In the genomic region with DNA sequence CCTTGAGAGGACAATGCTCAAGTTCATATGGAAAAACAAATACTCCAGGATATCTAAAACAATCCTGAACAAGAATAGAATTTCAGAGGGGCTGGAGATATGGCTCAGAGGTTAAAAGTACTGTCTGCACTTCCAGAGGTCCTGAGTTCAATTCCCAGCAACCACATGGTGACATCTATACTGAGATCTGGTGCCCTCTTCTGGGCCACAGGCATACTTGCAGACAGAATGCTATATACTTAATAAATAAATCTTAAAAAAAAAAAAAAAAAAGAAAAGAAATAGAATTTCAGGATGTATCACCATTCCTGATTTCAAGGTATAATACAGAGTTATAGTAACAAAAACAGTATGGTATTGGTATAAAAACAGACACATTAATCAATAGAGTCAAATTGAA, we compare ENCODE assay signal across 32 mouse cellular contexts. TPM values are rescaled to one million over a fixed set of nuclear protein-coding genes. Genes with fewer than 3 reads are reported as not detected.
A peak's percentile ranks its signal among the peaks of the same experiment; 100 is the strongest.
DNase-seq lines count a peak whose midpoint lies in the region; ATAC-seq and TF ChIP-seq lines count a peak whose summit lies in the region.
"Had no signal": no experiment of that assay in that cellular context is flagged by ENCODE, and none has a peak within 500 bp of the region (broad histone marks: within the 10 kb centered on the region; RNA-seq: fewer than 3 reads in every experiment).

No protein-coding gene starts in this region.

- H3K9ac ChIP-seq in liver, adult 2 months (ENCODE audit: low read depth, low read length) = no peak overlapping the region
- no peak overlapping the region for H3K9ac ChIP-seq in liver, embryonic 11.5 days (ENCODE audit: low read depth, low read length)
- H3K9ac ChIP-seq in MEL (ENCODE audit: control insufficient read depth, low read depth, low read length, poor library complexity, severe bottlenecking) = no peak overlapping the region
- H3K9ac ChIP-seq in neural tube, embryonic 15.5 days (replicated peaks) = no peak overlapping the region
- H3K9ac ChIP-seq: embryonic facial prominence, embryonic 15.5 days; forebrain, embryonic 15.5 days; kidney, embryonic 15.5 days; limb, embryonic 15.5 days; neural tube, embryonic 12.5 days had no signal

- H3K4me1 ChIP-seq in liver, adult 2 months (ENCODE audit: control insufficient read depth, insufficient read depth, low read length) = peaks cover 3% of the 10 kb centered on the region
- no peaks in the 10 kb centered on the region for H3K4me1 ChIP-seq in liver, embryonic 11.5 days (replicated peaks; ENCODE audit: control insufficient read depth, insufficient read depth, low read length)
- no peaks in the 10 kb centered on the region for H3K4me1 ChIP-seq in MEL (ENCODE audit: control insufficient read depth in 1 of 2, insufficient read depth in 2 of 2, low read length in 2 of 2)
- H3K4me1 ChIP-seq in neural tube, embryonic 15.5 days = no peaks in the 10 kb centered on the region
- H3K4me1 ChIP-seq: embryonic facial prominence, embryonic 15.5 days; forebrain, embryonic 15.5 days; hindbrain, embryonic 10.5 days; limb, embryonic 15.5 days; megakaryocyte, embryonic 14.5 days; neural tube, embryonic 12.5 days had no signal

- no peak for ATAC-seq in CD4-positive, CD25-positive, alpha-beta regulatory T cell, adult 4 months
- no peak for ATAC-seq in liver, embryonic 11.5 days (replicated peaks; ENCODE audit: low FRiP score)
- peak; percentile 58; the same call in 1 of the 2 replicates for ATAC-seq in megakaryocyte progenitor cell, adult 5-6 weeks (replicated peaks; ENCODE audit: poor library complexity)
- ATAC-seq in neural tube, embryonic 15.5 days (ENCODE audit: low FRiP score) = no peak
- ATAC-seq: activated CD4-positive, CD25-positive, alpha-beta regulatory T cell, adult 4 months; forebrain, embryonic 15.5 days; hindbrain, embryonic 16.5 days had no signal

- no peak overlapping the region for H3K4me3 ChIP-seq in liver, adult 2 months (ENCODE audit: insufficient read depth, low read depth, low read length)
- H3K4me3 ChIP-seq in liver, embryonic 11.5 days (ENCODE audit: low read depth, low read length) = no peak overlapping the region
- no peak overlapping the region for H3K4me3 ChIP-seq in MEL (ENCODE audit: control insufficient read depth in 1 of 2, insufficient read depth in 1 of 2, low read depth in 2 of 2, low read length in 2 of 2)
- H3K4me3 ChIP-seq in neural tube, embryonic 15.5 days (replicated peaks) = no peak overlapping the region
- H3K4me3 ChIP-seq: embryonic facial prominence, embryonic 15.5 days; forebrain, embryonic 15.5 days; hindbrain, embryonic 10.5 days; kidney, embryonic 15.5 days; limb, embryonic 15.5 days; megakaryocyte, embryonic 14.5 days; neural tube, embryonic 12.5 days had no signal

- TF ChIP-seq POLR2A in liver, adult 2 months (IDR thresholded peaks at IDR 0.05; ENCODE audit: extremely low read depth, insufficient read depth, low read length) = no peak
- no peak for TF ChIP-seq POLR2A in MEL (IDR thresholded peaks at IDR 0.05; ENCODE audit: control insufficient read depth in 1 of 2, insufficient read depth in 1 of 2, low read depth in 1 of 2, low read length in 2 of 2, poor library complexity in 1 of 2)

- H3K79me2 ChIP-seq in liver, adult 2 months (ENCODE audit: control insufficient read depth, insufficient read depth, low read length) = no peaks in the 10 kb centered on the region
- H3K79me2 ChIP-seq in MEL (ENCODE audit: control insufficient read depth, insufficient read depth, low read length, poor library complexity) = no peaks in the 10 kb centered on the region

- no peak for TF ChIP-seq EP300 in MEL (IDR thresholded peaks at IDR 0.05; ENCODE audit: low read depth in 1 of 2, low read length in 2 of 2)

- no peaks in the 10 kb centered on the region for H3K9me3 ChIP-seq in liver, embryonic 11.5 days (ENCODE audit: control insufficient read depth, low read length)
- H3K9me3 ChIP-seq in MEL (replicated peaks; ENCODE audit: insufficient read depth, low read length) = no peaks in the 10 kb centered on the region
- no peaks in the 10 kb centered on the region for H3K9me3 ChIP-seq in neural tube, embryonic 15.5 days (replicated peaks)
- H3K9me3 ChIP-seq: embryonic facial prominence, embryonic 15.5 days; forebrain, embryonic 15.5 days; hindbrain, embryonic 10.5 days; kidney, embryonic 15.5 days; limb, embryonic 15.5 days; neural tube, embryonic 12.5 days had no signal

- no peaks in the 10 kb centered on the region for H3K36me3 ChIP-seq in liver, adult 2 months (ENCODE audit: control insufficient read depth, insufficient read depth, low read length)
- no peaks in the 10 kb centered on the region for H3K36me3 ChIP-seq in liver, embryonic 11.5 days (ENCODE audit: control insufficient read depth, insufficient read depth, low read length)
- H3K36me3 ChIP-seq in MEL (ENCODE audit: control insufficient read depth in 1 of 2, insufficient read depth in 2 of 2, low read length in 2 of 2) = no peaks in the 10 kb centered on the region
- peaks cover 12% of the 10 kb centered on the region; the same call in 1 of the 2 replicates for H3K36me3 ChIP-seq in neural tube, embryonic 15.5 days
- H3K36me3 ChIP-seq: forebrain, embryonic 15.5 days had no signal

- 0 out of 2 replicates have a peak, but pooled peaks have one; percentile 2 for TF ChIP-seq CTCF in liver, adult 2 months (IDR thresholded peaks at IDR 0.05; ENCODE audit: low read depth, low read length)
- peak; percentile 9 to 38 (median 31); a peak in 3 of 6 replicates for TF ChIP-seq CTCF in MEL (IDR thresholded peaks at IDR 0.05 in 2 of 3, conservative IDR thresholded peaks at IDR 0.05 in 1 of 3; ENCODE audit: control insufficient read depth in 1 of 3, insufficient read depth in 1 of 3, low read depth in 2 of 3, low read length in 3 of 3, poor library complexity in 1 of 3, severe bottlenecking in 1 of 3)

- DNase-seq in CD4-positive, CD25-positive, alpha-beta regulatory T cell, adult 2 months (ENCODE audit: low read depth, low spot score) = peak; percentile 21
- DNase-seq in liver, adult 2 months (ENCODE audit: extremely low read depth, low read depth, low spot score) = no peak
- no peak for DNase-seq in liver, embryonic 11.5 days (ENCODE audit: low spot score)
- DNase-seq in MEL (ENCODE audit: low read depth, low spot score) = peak; percentile 41
- DNase-seq in kidney, postnatal 36 days = no peak
- DNase-seq: adrenal gland, postnatal 14 days; cerebellum, adult 8-10 months; cerebellum, postnatal 36 days; gastrocnemius, postnatal 36 days; kidney, adult 11 months; kidney, postnatal 4 days; layer of hippocampus, adult 9-11 months; left cerebral cortex, postnatal 4 days; lung, adult 2 months; midbrain, embryonic 14.5 days; retina, postnatal 1 day; right cerebral cortex, postnatal 25 days; spleen, adult 18-20 months; thymus, postnatal 25 days had no signal

- H3K4me2 ChIP-seq in liver, embryonic 11.5 days = no peak overlapping the region
- H3K4me2 ChIP-seq in neural tube, embryonic 15.5 days = no peak overlapping the region
- H3K4me2 ChIP-seq: embryonic facial prominence, embryonic 15.5 days; forebrain, embryonic 15.5 days; heart, embryonic 11.5 days; kidney, embryonic 15.5 days; limb, embryonic 15.5 days; neural tube, embryonic 12.5 days had no signal

- peak; percentile 31 for TF ChIP-seq RAD21 in MEL (IDR thresholded peaks at IDR 0.05; ENCODE audit: low read depth, low read length)

- no peak overlapping the region for H3K27ac ChIP-seq in liver, adult 2 months (replicated peaks; ENCODE audit: insufficient read depth, low read depth, low read length)
- no peak overlapping the region for H3K27ac ChIP-seq in liver, embryonic 11.5 days (ENCODE audit: low read depth, low read length)
- H3K27ac ChIP-seq in MEL (ENCODE audit: control insufficient read depth, low read depth, low read length) = no peak overlapping the region
- H3K27ac ChIP-seq in neural tube, embryonic 15.5 days (replicated peaks) = no peak overlapping the region
- H3K27ac ChIP-seq: embryonic facial prominence, embryonic 15.5 days; forebrain, embryonic 15.5 days; hindbrain, embryonic 10.5 days; kidney, embryonic 15.5 days; limb, embryonic 15.5 days; neural tube, embryonic 12.5 days had no signal

- H3K27me3 ChIP-seq in liver, adult 2 months (ENCODE audit: control insufficient read depth, insufficient read depth, low read length) = no peaks in the 10 kb centered on the region
- no peaks in the 10 kb centered on the region for H3K27me3 ChIP-seq in liver, embryonic 11.5 days (replicated peaks; ENCODE audit: control insufficient read depth, insufficient read depth, low read length)
- H3K27me3 ChIP-seq in MEL (ENCODE audit: control insufficient read depth in 1 of 2, insufficient read depth in 2 of 2, low read length in 2 of 2) = no peaks in the 10 kb centered on the region
- H3K27me3 ChIP-seq in neural tube, embryonic 15.5 days (replicated peaks) = no peaks in the 10 kb centered on the region
- H3K27me3 ChIP-seq: embryonic facial prominence, embryonic 15.5 days; forebrain, embryonic 15.5 days; kidney, embryonic 15.5 days; limb, embryonic 15.5 days; megakaryocyte, embryonic 14.5 days; neural tube, embryonic 12.5 days had no signal

RNA-seq across cellular contexts. Expression of a gene that starts 19.9 kb away (rescaled TPM):
- 1 to 10 TPM in 1 of 2 experiments, under 1 TPM in 1; 0.60 to 1.2 TPM for polyA plus RNA-seq in CD4-positive, CD25-positive, alpha-beta regulatory T cell, adult 4 months (2017; shearing (Covaris generic))
- 0.09 TPM in 1 of 2 replicates, not detected in the other for total RNA-seq in liver, adult 2 months (2014; rRNA removed)
- not detected in 2 replicates for polyA plus RNA-seq in liver, adult 2 months (2012; rRNA removed)
- polyA plus RNA-seq in liver, embryonic 11.5 days (2014; fragmentation: Nextera tagmentation; extraction: Ambion mirVana) = 0.12 and 0.38 TPM in 2 replicates
- total RNA-seq in MEL (2012; rRNA removed) = 0.07 and 0.08 TPM in 2 replicates
- polyA plus RNA-seq in MEL (2012; ENCODE audit: insufficient read depth in 1 of 2, insufficient read length in 2 of 2, low read depth in 1 of 2, low replicate concordance in 2 of 2, missing spikeins in 1 of 2) = under 1 TPM in 1 of 2 experiments, not detected in 1; 0.04 TPM
- total RNA-seq in megakaryocyte progenitor cell, adult 5-6 weeks (2015) = not detected in 2 replicates
- 0.04 TPM in 1 of 2 replicates, not detected in the other for total RNA-seq in megakaryocyte progenitor cell, adult 5-6 weeks (2017)
- polyA plus RNA-seq in neural tube, embryonic 15.5 days (2015; fragmentation: Nextera tagmentation; extraction: Ambion mirVana) = 0.44 and 0.46 TPM in 2 replicates
- total RNA-seq: adrenal gland, postnatal 14 days; gastrocnemius, postnatal 36 days; left cerebral cortex, postnatal 4 days had no signal
- polyA plus RNA-seq: lung, adult 2 months had no signal

RNA-seq across cellular contexts. Expression of a gene that starts 40.3 kb away (rescaled TPM):
- polyA plus RNA-seq in CD4-positive, CD25-positive, alpha-beta regulatory T cell, adult 4 months (2017; shearing (Covaris generic)) = 10 to 100 TPM in 1 of 2 experiments, 1 to 10 TPM in 1; 9.1 to 16.0 TPM
- 44.8 and 53.7 TPM in 2 replicates for total RNA-seq in liver, adult 2 months (2014; rRNA removed)
- polyA plus RNA-seq in liver, adult 2 months (2012; rRNA removed) = 6.0 and 7.5 TPM in 2 replicates
- 57.4 and 59.7 TPM in 2 replicates for polyA plus RNA-seq in liver, embryonic 11.5 days (2014; fragmentation: Nextera tagmentation; extraction: Ambion mirVana)
- 23.7 and 26.7 TPM in 2 replicates for total RNA-seq in MEL (2012; rRNA removed)
- polyA plus RNA-seq in MEL (2012; ENCODE audit: insufficient read depth in 1 of 2, insufficient read length in 2 of 2, low read depth in 1 of 2, low replicate concordance in 2 of 2, missing spikeins in 1 of 2) = 10 to 100 TPM in 1 of 2 experiments, not detected in 1; 22.7 TPM
- total RNA-seq in megakaryocyte progenitor cell, adult 5-6 weeks (2015) = 59.6 and 62.4 TPM in 2 replicates
- total RNA-seq in megakaryocyte progenitor cell, adult 5-6 weeks (2017) = 58.3 and 63.2 TPM in 2 replicates
- polyA plus RNA-seq in neural tube, embryonic 15.5 days (2015; fragmentation: Nextera tagmentation; extraction: Ambion mirVana) = 106 and 115 TPM in 2 replicates

RNA-seq across cellular contexts. Expression of a gene that starts 47.3 kb away (rescaled TPM):
- polyA plus RNA-seq in CD4-positive, CD25-positive, alpha-beta regulatory T cell, adult 4 months (2017; shearing (Covaris generic)) = 10 to 100 TPM; 18.7 to 31.5 TPM
- 56.0 and 57.4 TPM in 2 replicates for total RNA-seq in liver, adult 2 months (2014; rRNA removed)
- polyA plus RNA-seq in liver, adult 2 months (2012; rRNA removed) = 14.1 and 15.6 TPM in 2 replicates
- polyA plus RNA-seq in liver, embryonic 11.5 days (2014; fragmentation: Nextera tagmentation; extraction: Ambion mirVana) = 7.3 and 8.7 TPM in 2 replicates
- total RNA-seq in MEL (2012; rRNA removed) = 6.2 and 6.4 TPM in 2 replicates
- 1 to 10 TPM in 1 of 2 experiments, not detected in 1; 7.4 TPM for polyA plus RNA-seq in MEL (2012; ENCODE audit: insufficient read depth in 1 of 2, insufficient read length in 2 of 2, low read depth in 1 of 2, low replicate concordance in 2 of 2, missing spikeins in 1 of 2)
- 19.8 and 20.1 TPM in 2 replicates for total RNA-seq in megakaryocyte progenitor cell, adult 5-6 weeks (2015)
- 23.6 and 37.0 TPM in 2 replicates for total RNA-seq in megakaryocyte progenitor cell, adult 5-6 weeks (2017)
- 5.5 and 6.0 TPM in 2 replicates for polyA plus RNA-seq in neural tube, embryonic 15.5 days (2015; fragmentation: Nextera tagmentation; extraction: Ambion mirVana)

RNA-seq across cellular contexts. Expression of a gene that starts 56.2 kb away (rescaled TPM):
- polyA plus RNA-seq in CD4-positive, CD25-positive, alpha-beta regulatory T cell, adult 4 months (2017; shearing (Covaris generic)) = under 1 TPM in 1 of 2 experiments, not detected in 1; 0.12 TPM
- total RNA-seq in liver, adult 2 months (2014; rRNA removed) = 0.07 TPM in 1 of 2 replicates, not detected in the other
- not detected in 2 replicates for polyA plus RNA-seq in liver, adult 2 months (2012; rRNA removed)
- polyA plus RNA-seq in liver, embryonic 11.5 days (2014; fragmentation: Nextera tagmentation; extraction: Ambion mirVana) = 0.08 and 0.19 TPM in 2 replicates
- not detected in 2 replicates for total RNA-seq in MEL (2012; rRNA removed)
- not detected for polyA plus RNA-seq in MEL (2012; ENCODE audit: insufficient read depth in 1 of 2, insufficient read length in 2 of 2, low read depth in 1 of 2, low replicate concordance in 2 of 2, missing spikeins in 1 of 2)
- total RNA-seq in megakaryocyte progenitor cell, adult 5-6 weeks (2015) = not detected in 2 replicates
- 0.07 TPM in 1 of 2 replicates, not detected in the other for total RNA-seq in megakaryocyte progenitor cell, adult 5-6 weeks (2017)
- 0.56 and 0.66 TPM in 2 replicates for polyA plus RNA-seq in neural tube, embryonic 15.5 days (2015; fragmentation: Nextera tagmentation; extraction: Ambion mirVana)

Comparison
In these comparisons a context has a peak if more than half of its experiments do, and no peak if none do; other contexts are left out.
1. DNase-seq: peak in CD4-positive, CD25-positive, alpha-beta regulatory T cell, adult 2 months (single experiment) and MEL (single experiment); none in liver, adult 2 months (single experiment), liver, embryonic 11.5 days (single experiment) and kidney, postnatal 36 days (0 of 2).